Mouse (Mus musculus) thymus, adult 2 months (tissue): ENCODE results near the gene Opn1sw. TPM values are rescaled to one million over a fixed set of nuclear protein-coding genes. Genes with fewer than 3 reads are reported as not detected.

Experiments used
- DNase-seq: peaks from one replicate; pipeline ENCODE4 v3.0.0; 2021
- H3K27ac ChIP-seq: fragments of 200-500 bp; 2 replicates; pipeline ENCODE4 v1.5.1; 2012; ENCODE audit warnings: low read length, control low read depth; ENCODE audit not compliant: control insufficient read depth, insufficient read depth
- H3K27me3 ChIP-seq: fragments of 200-500 bp; 2 replicates; pipeline ENCODE4 v1.6.1; 2012; ENCODE audit warnings: mild to moderate bottlenecking, low read length, moderate library complexity, mixed read lengths; ENCODE audit not compliant: control insufficient read depth, insufficient read depth
- H3K36me3 ChIP-seq: fragments of 200-500 bp; 2 replicates; pipeline ENCODE4 v1.6.1; 2012; ENCODE audit warnings: mild to moderate bottlenecking, low read length, moderate library complexity; ENCODE audit not compliant: control insufficient read depth, insufficient read depth
- H3K4me1 ChIP-seq: fragments of 200-500 bp; replicated peaks from 2 replicates; pipeline ENCODE4 v1.6.1; 2012; ENCODE audit warnings: low read length; ENCODE audit not compliant: control insufficient read depth, insufficient read depth
- H3K4me3 ChIP-seq: fragments of 200-500 bp; 2 replicates; pipeline ENCODE4 v1.5.1; 2012; ENCODE audit warnings: mild to moderate bottlenecking, low read length, control low read depth, moderate library complexity; ENCODE audit not compliant: control insufficient read depth, insufficient read depth
- CTCF ChIP-seq: fragments of 200-500 bp; IDR thresholded peaks from 2 replicates; pipeline ENCODE4 v1.5.1; 2012; ENCODE audit warnings: mild to moderate bottlenecking, control low read depth, low read length, moderate library complexity, borderline replicate concordance; ENCODE audit not compliant: control insufficient read depth, poor library complexity, insufficient read depth; ENCODE audit errors: extremely low read depth
- POLR2A ChIP-seq: fragments of 200-500 bp; IDR thresholded peaks from 2 replicates; pipeline ENCODE4 v1.6.1; 2012; ENCODE audit warnings: mild to moderate bottlenecking, low read length, control low read depth, moderate library complexity; ENCODE audit not compliant: control insufficient read depth, poor library complexity, insufficient read depth; ENCODE audit errors: extremely low read depth
- WGBS: fragments of 180-500 bp; shearing (Covaris S2); methylation state at CpG from one replicate; pipeline ENCODE4 v1.1.7; 2018; 5-methylcytosine and 5-hydroxymethylcytosine counted together
- polyA plus RNA-seq: library from polyadenylated mRNA; depleted of rRNA; stranded (reverse); fragments of >200 nt; gene quantifications from 2 replicates; pipeline ENCODE4 v1.2.3, GENCODE M21; 2012; rRNA removed

Opn1sw gene
- polyA plus RNA-seq = 0.04 TPM in 1 of 2 replicates, not detected in the other

DNA sequence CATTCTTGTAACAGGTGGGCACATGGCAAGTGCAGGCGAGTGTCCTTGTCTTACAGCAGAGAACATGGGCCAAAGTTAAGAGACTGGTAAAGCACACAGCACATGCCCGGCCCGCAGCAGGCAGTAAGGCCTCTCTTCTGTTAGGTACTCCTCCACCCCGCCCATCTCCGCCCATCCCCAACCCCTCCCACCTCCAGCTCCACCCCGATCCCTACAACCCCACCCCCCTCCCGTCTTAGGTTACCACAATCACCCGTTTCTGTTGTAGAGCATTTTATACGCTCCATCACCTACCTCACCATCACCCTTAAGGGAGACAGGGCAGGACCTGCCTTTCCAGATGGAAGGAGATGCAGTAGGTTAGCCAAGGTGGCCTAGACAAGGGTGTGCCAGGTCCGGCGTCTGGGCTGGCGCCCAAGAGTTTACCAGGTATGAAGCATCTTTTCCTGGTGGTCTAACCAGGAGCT, at the start of gene Opn1sw:
Gene Opn1sw, minus strand, starts transcription at position 417 of the 467 bp plus-strand sequence.
- H3K27me3 ChIP-seq = no peaks in the 10 kb centered on the region; the same call in 1 of the 2 replicates
- no peaks in the 10 kb centered on the region for H3K36me3 ChIP-seq
- TF ChIP-seq CTCF (no peak), POLR2A (no peak)
- WGBS = 18% methylated on average over 12 of the region's 12 CpGs
- H3K4me1 ChIP-seq = no peaks in the 10 kb centered on the region; the same call in 1 of the 2 replicates
- no peak within 1 kb of the TSS for H3K27ac ChIP-seq
- no peak for DNase-seq
- H3K4me3 ChIP-seq = no peak within 1 kb of the TSS

DNA sequence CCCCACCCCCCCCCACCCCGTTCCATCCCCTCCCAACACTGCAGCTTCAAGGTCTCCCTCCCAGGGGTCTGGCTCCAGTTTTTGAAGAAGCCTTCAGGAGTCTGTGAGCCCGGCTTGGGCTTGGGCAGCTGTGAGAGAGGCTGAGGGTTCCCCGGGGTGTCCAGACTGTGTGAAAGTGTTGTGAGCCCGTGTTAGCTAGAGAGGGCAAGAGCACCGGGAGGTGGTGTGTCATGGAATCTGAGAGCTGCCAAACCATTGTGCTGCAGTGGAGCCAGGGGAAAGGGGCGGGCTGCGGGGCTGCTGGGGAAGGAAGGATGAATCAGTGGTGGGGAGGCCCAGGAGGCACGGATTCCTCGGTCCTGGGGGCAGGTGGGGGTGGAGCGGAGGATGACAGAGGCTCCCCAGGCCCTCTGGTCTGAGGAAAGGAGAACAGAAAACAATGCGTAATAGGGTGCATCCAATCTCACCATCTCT, 48.2 kb upstream of the Opn1sw start:
- TF ChIP-seq POLR2A (no peak), CTCF (no peak)
- H3K4me3 ChIP-seq = no peak overlapping the region
- DNase-seq = no peak

DNA sequence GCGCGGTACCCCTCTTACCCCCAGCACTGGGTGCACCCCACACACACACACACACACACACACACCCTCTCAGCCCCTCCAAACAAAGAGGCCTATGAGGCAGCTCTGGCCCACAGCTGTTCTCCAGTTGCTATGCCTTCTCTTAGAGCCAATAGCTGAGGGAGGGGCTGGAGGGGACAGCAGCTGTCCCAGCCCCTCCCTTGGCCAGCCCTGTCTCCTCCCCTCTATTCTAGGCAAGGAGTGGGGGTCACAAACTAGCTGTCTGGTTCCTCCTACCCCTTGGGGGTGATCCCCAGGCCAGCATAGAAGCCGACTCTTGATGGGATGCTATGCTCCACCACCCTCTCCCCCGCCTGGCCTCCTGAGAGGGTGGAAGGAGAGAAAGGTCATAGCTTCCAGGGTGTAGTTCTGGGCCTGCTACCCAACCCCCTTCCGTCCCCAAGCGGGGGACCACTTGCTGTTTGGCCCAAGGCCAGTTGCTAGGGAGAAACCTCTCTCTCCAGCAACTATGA, 47.7 kb upstream of the Opn1sw start:
- TF ChIP-seq POLR2A = no peak
- no peak for TF ChIP-seq CTCF
- Histone ChIP-seq H3K36me3 (no peaks in the 10 kb centered on the region), H3K27me3 (no peaks in the 10 kb centered on the region; the same call in 1 of the 2 replicates), H3K27ac (no peak overlapping the region), H3K4me1 (no peaks in the 10 kb centered on the region), H3K4me3 (no peak overlapping the region)
- DNase-seq = no peak
- 78% methylated on average over 6 of the region's 6 CpGs for WGBS

More for the DNA sequence above, 48.2 kb upstream of the Opn1sw start:
- H3K27me3 ChIP-seq = no peaks in the 10 kb centered on the region; the same call in 1 of the 2 replicates
- 32% methylated on average over 11 of the region's 11 CpGs for WGBS
- no peaks in the 10 kb centered on the region for H3K4me1 ChIP-seq
- no peak overlapping the region for H3K27ac ChIP-seq
- H3K36me3 ChIP-seq = no peaks in the 10 kb centered on the region

DNA sequence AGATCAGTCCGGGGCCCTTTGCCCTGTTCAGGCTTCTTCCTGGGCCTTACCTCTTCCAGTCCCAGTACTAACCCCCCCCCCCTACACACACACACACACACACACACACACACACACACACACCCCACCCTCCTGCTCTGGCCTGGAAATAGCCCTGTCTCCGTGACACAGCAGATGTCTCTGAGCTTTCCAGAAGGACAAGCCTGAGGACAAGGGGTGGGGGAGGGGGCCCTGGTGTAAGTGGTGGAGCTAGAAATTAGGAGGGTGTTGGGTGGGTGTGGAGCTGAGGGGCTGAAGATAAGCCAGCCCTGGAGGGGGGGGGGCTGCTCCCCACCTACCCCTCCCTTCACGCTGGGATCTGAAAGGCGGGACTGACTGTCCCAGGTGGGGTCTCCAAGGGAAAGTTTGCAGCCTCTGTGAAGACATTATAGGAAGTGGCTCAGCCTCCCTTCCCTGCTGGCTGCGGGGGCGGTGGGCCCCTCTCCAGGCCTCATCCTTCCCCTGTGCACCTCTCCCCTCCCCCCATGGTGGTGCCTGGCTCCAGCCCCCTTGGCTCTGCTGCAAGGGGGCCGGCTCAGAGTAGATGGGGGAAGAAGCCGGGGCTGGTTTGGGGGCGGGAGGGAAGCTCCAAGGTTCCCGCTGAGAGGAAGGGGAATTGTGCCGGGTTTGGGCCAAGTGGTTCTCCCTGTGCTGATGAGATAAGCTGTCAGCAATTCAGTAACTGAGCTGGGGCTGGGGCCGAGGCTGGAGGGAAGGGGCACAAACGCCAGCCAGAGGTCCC, 46.8 kb upstream of the Opn1sw start:
- no peaks in the 10 kb centered on the region for H3K4me1 ChIP-seq
- DNase-seq = no peak
- H3K27me3 ChIP-seq = no peaks in the 10 kb centered on the region; the same call in 1 of the 2 replicates
- 18% methylated on average over 13 of the region's 13 CpGs for WGBS
- H3K4me3 ChIP-seq = no peak overlapping the region
- no peak for TF ChIP-seq POLR2A
- TF ChIP-seq CTCF = no peak
- no peaks in the 10 kb centered on the region for H3K36me3 ChIP-seq
- H3K27ac ChIP-seq = no peak overlapping the region

DNA sequence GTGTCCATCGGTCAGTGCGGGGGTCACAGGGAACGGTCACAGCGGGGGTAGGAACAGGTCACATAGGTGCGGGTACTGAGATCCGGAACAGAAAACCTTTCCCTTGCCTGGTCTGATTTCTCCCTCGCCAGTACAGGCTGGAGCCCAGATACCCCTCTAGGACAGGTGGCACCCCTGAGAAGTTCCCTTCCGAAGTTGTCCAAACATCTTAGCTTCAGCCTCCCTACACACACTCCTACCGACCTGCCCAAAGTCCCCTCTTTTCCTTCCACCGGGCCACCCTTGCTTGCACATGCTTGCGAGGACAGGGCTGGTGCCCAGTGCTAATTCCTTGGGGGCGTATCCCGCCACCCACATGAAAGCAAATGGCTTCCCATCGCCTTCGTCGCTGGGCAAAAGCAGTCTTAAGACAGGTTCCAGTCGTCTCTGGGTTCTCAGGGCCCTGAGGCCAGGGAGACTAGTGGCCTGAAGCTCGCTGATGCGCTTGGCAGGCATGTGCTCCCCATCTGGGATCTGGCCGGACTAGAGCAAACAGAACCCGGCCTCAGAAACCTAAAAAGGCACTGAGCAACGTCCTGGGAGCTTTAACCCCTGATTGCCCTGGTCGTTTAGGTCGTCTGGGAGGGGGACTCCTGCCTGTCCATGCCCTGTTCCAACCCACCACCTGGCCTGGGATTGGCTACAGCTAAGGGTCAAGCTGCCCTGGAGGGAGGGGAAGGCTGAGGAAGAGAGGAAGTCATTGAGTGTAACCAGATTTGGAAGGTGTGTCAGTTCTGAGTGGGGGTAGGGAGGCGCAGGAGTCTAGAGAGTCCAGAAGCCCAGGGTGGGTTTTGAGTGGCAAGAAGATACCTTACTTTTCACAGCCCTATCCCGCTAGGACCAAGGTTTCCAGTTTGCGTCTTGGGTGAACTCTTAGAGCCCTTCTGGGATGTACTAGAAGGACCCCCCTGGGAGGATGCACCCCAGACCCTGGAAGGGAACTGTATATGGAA, 45.8 kb upstream of the Opn1sw start:
- Histone ChIP-seq H3K4me3 (no peak overlapping the region), H3K4me1 (no peaks in the 10 kb centered on the region), H3K27ac (no peak overlapping the region), H3K36me3 (no peaks in the 10 kb centered on the region), H3K27me3 (no peaks in the 10 kb centered on the region; the same call in 1 of the 2 replicates)
- 15% methylated on average over 27 of the region's 27 CpGs for WGBS
- DNase-seq = no peak
- TF ChIP-seq CTCF (no peak), POLR2A (no peak)

DNA sequence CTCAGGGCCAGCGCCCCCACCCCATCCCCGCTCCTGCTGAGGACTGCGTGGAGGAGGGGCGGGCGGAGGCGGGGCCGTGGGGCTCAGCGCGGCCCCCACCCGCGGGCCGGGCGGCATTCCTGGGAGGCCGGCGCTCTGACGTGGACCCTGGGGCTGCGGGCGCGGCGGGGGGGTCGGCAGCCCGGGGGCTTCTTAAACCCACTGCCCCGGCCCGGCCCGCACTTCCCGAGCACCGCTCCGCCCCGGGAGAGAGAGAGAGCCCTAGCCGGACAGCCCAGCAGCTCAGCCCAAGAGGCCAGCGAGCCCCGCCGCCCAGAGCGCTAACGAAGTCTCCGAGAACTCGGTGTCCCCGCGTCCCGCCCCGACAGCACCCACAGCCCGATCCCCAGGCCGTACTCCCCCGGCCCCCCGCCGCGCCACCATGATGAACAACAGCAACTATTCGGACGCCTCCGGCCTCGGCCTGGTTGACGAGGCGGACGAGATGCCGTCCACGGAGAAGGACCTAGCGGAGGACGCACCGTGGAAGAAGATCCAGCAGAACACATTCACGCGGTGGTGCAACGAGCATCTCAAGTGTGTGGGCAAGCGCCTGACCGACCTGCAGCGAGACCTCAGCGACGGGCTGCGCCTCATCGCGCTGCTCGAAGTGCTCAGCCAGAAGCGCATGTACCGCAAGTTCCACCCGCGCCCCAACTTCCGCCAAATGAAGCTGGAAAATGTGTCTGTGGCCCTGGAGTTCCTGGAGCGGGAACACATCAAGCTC, 45.0 kb upstream of the Opn1sw start, which contains the start of gene Flnc:
Gene Flnc, plus strand, starts transcription at position 219 of the 766 bp plus-strand sequence.
- DNase-seq = no peak
- Histone ChIP-seq H3K4me1 (no peaks in the 10 kb centered on the region), H3K36me3 (no peaks in the 10 kb centered on the region), H3K4me3 (no peak within 1 kb of the TSS), H3K27ac (no peak within 1 kb of the TSS), H3K27me3 (no peaks in the 10 kb centered on the region; the same call in 1 of the 2 replicates)
- 4% methylated on average over 76 of the region's 77 CpGs for WGBS
- TF ChIP-seq POLR2A = no peak
